Mouse (Mus musculus): ENCODE results near the gene Kat2b. TPM values are rescaled to one million over a fixed set of nuclear protein-coding genes. Genes with fewer than 3 reads are reported as not detected.
"Not testable (repeated sequence)": the region's sequence is repeated elsewhere in the genome, so short reads cannot be mapped to it uniquely, and the experiment has no call there.

Gene Kat2b
- polyA plus RNA-seq, 1 experiment from 2014 or later: 8.7 TPM

DNA sequence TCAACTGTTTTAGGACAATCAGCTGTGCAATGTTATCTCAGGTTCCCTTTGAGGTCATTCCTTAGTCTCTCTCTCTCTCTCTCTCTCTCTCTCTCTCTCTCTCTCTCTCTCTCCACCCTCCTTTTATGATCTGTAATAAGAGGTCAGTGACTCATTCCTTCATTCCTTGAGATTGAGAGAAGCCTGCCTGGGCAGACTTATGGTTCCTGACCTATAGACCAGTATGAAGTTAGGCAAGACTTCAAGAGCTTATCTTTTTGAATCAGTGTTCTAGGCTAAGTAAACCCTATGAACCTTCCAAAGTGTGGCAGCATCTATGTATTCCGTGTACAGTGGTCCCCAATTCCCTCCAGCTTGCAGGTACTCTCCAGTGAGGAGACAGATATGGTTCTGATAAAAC is 147.8 kb downstream of the Kat2b start:
- 44% methylated on average over 1 of the region's 1 CpGs for WGBS
- ATAC-seq (replicated peaks; ENCODE audit: low FRiP score) (no peak), DNase-seq (ENCODE audit: low spot score) (no peak)
- no peak overlapping the region for H3K4me3 ChIP-seq (ENCODE audit: low read depth, low read length)
- no peak overlapping the region for H3K27ac ChIP-seq (ENCODE audit: low read depth, low read length)
- no peaks in the 10 kb centered on the region for H3K36me3 ChIP-seq (ENCODE audit: control insufficient read depth, insufficient read depth, low read length)
- no peaks in the 10 kb centered on the region for H3K27me3 ChIP-seq (replicated peaks; ENCODE audit: control insufficient read depth, insufficient read depth, low read length)
- no peaks in the 10 kb centered on the region for H3K4me1 ChIP-seq (replicated peaks; ENCODE audit: control insufficient read depth, insufficient read depth, low read length)
- no peak overlapping the region for H3K4me2 ChIP-seq
- no peaks in the 10 kb centered on the region for H3K9me3 ChIP-seq (ENCODE audit: control insufficient read depth, low read length)
- H3K9ac ChIP-seq (ENCODE audit: low read depth, low read length): no peak overlapping the region

GRCm38 (mm10) chr17:53715161-53715560 is 148.5 kb downstream of the Kat2b start:
- not testable (repeated sequence) for DNase-seq (ENCODE audit: low spot score); H3K4me2 ChIP-seq; H3K4me1 ChIP-seq (replicated peaks; ENCODE audit: control insufficient read depth, insufficient read depth, low read length); H3K27ac ChIP-seq (ENCODE audit: low read depth, low read length); H3K4me3 ChIP-seq (ENCODE audit: low read depth, low read length); H3K9me3 ChIP-seq (ENCODE audit: control insufficient read depth, low read length); ATAC-seq (replicated peaks; ENCODE audit: low FRiP score); H3K9ac ChIP-seq (ENCODE audit: low read depth, low read length); H3K27me3 ChIP-seq (replicated peaks; ENCODE audit: control insufficient read depth, insufficient read depth, low read length); H3K36me3 ChIP-seq (ENCODE audit: control insufficient read depth, insufficient read depth, low read length)
- WGBS: 32% methylated on average over 1 of the region's 1 CpGs

DNA sequence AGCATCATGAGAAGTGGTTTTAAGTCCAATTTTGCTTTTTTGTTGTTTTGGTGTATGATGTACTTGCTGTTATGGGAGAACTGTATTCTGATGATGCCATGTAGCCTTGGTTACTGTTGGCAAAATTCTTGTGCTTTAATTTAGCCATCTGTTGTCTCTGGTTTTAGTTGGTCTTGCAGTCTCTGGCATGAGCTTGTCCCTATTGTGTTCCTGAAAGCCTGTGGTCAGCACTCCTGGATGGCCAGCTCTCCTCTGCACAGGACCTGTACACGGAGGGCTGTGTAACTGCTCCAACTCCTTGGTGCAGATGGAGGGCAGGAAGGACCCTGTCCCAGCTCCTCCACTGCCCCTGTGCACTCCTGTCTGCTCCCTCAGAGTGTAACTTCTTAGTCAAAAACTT is 151.8 kb downstream of the Kat2b start:
- H3K9me3 ChIP-seq (ENCODE audit: control insufficient read depth, low read length): no peaks in the 10 kb centered on the region
- no peak overlapping the region for H3K27ac ChIP-seq (ENCODE audit: low read depth, low read length)
- no peak overlapping the region for H3K4me2 ChIP-seq
- WGBS: 64% methylated on average over 1 of the region's 1 CpGs
- H3K4me3 ChIP-seq (ENCODE audit: low read depth, low read length): no peak overlapping the region
- no peak for DNase-seq (ENCODE audit: low spot score)
- ATAC-seq (replicated peaks; ENCODE audit: low FRiP score): no peak
- no peak overlapping the region for H3K9ac ChIP-seq (ENCODE audit: low read depth, low read length)
- no peaks in the 10 kb centered on the region for H3K4me1 ChIP-seq (replicated peaks; ENCODE audit: control insufficient read depth, insufficient read depth, low read length)
- H3K36me3 ChIP-seq (ENCODE audit: control insufficient read depth, insufficient read depth, low read length): no peaks in the 10 kb centered on the region
- no peaks in the 10 kb centered on the region for H3K27me3 ChIP-seq (replicated peaks; ENCODE audit: control insufficient read depth, insufficient read depth, low read length)

DNA sequence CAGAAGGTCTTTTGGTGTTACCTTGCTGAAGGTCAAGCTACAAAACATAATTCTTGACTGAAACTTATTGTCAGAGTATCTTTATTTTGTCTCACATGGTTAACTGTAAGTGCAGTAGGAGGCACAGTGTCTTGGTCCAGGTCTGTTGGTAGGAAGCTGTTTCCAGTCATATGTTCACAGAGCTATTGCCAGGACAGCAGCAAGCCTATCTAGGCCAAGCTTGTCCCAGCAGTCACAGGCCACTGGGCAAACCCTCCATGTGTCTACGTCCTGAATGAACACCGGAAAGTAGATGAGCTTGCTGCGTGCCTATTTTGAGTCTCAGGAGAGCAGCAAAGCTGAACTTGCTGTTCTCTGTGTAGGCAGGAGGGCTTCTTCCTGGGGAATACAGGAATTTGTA is 152.3 kb downstream of the Kat2b start:
- DNase-seq (ENCODE audit: low spot score); H3K4me1 ChIP-seq (replicated peaks; ENCODE audit: control insufficient read depth, insufficient read depth, low read length); H3K4me3 ChIP-seq (ENCODE audit: low read depth, low read length); H3K9ac ChIP-seq (ENCODE audit: low read depth, low read length); ATAC-seq (replicated peaks; ENCODE audit: low FRiP score); H3K36me3 ChIP-seq (ENCODE audit: control insufficient read depth, insufficient read depth, low read length); H3K9me3 ChIP-seq (ENCODE audit: control insufficient read depth, low read length); H3K27me3 ChIP-seq (replicated peaks; ENCODE audit: control insufficient read depth, insufficient read depth, low read length); H3K4me2 ChIP-seq; H3K27ac ChIP-seq (ENCODE audit: low read depth, low read length): not testable (repeated sequence)
- 93% methylated on average over 3 of the region's 3 CpGs for WGBS

Other genes starting within 250 kb of the Kat2b start
- 0.08 and 0.19 TPM in 2 replicates for gene Efhb, start 103.5 kb upstream of the Kat2b start, polyA plus RNA-seq (2014; fragmentation: Nextera tagmentation; extraction: Ambion mirVana)
- 57.4 and 59.7 TPM in 2 replicates for gene Rab5a, start 87.6 kb upstream of the Kat2b start, polyA plus RNA-seq (2014; fragmentation: Nextera tagmentation; extraction: Ambion mirVana)
- gene Pp2d1, start 27.4 kb upstream of the Kat2b start, polyA plus RNA-seq (2014; fragmentation: Nextera tagmentation; extraction: Ambion mirVana): 0.12 and 0.38 TPM in 2 replicates
- gene Sgo1, start 122.5 kb downstream of the Kat2b start, polyA plus RNA-seq (2014; fragmentation: Nextera tagmentation; extraction: Ambion mirVana): 47.6 and 48.8 TPM in 2 replicates